ENCODE assay signal across 7 mouse cellular contexts in genomic region chr10:42277476-42278306, GRCm38 (mm10). TPM values are rescaled to one million over a fixed set of nuclear protein-coding genes. Genes with fewer than 3 reads are reported as not detected.
DNase-seq lines count a peak whose midpoint lies in the region; ATAC-seq lines count a peak whose summit lies in the region.

No protein-coding gene starts in this region.

- peak overlapping the region; percentile 81 for H3K9ac ChIP-seq in embryonic facial prominence, embryonic 12.5 days
- peak overlapping the region; percentile 64 for H3K9ac ChIP-seq in limb, embryonic 11.5 days (ENCODE audit: low read length)
- H3K9ac ChIP-seq in midbrain, embryonic 14.5 days (replicated peaks; ENCODE audit: low read length) = peak overlapping the region; percentile 75

- no peaks in the 10 kb centered on the region for H3K36me3 ChIP-seq in embryonic facial prominence, embryonic 12.5 days
- H3K36me3 ChIP-seq in limb, embryonic 11.5 days (ENCODE audit: control insufficient read depth, insufficient read depth, low read length) = no peaks in the 10 kb centered on the region
- H3K36me3 ChIP-seq in midbrain, embryonic 14.5 days (ENCODE audit: control insufficient read depth, insufficient read depth, low read length) = no peaks in the 10 kb centered on the region

- H3K4me3 ChIP-seq in embryonic facial prominence, embryonic 12.5 days = peak overlapping the region; percentile 82
- peak overlapping the region; percentile 81 for H3K4me3 ChIP-seq in limb, embryonic 11.5 days (ENCODE audit: low read depth, low read length)
- H3K4me3 ChIP-seq in midbrain, embryonic 14.5 days (replicated peaks; ENCODE audit: low read depth, low read length) = peak overlapping the region; percentile 80

- H3K27me3 ChIP-seq in embryonic facial prominence, embryonic 12.5 days = 0 out of 2 replicates have a peak, but pooled peaks cover 5% of the 10 kb centered on the region
- H3K27me3 ChIP-seq in limb, embryonic 11.5 days (ENCODE audit: control insufficient read depth, insufficient read depth, low read length) = no peaks in the 10 kb centered on the region
- H3K27me3 ChIP-seq in midbrain, embryonic 14.5 days (ENCODE audit: control insufficient read depth, insufficient read depth, low read length) = peaks cover 10% of the 10 kb centered on the region; the same call in 1 of the 2 replicates

- peak overlapping the region; percentile 95 for H3K27ac ChIP-seq in embryonic facial prominence, embryonic 12.5 days
- peak overlapping the region; percentile 83 for H3K27ac ChIP-seq in limb, embryonic 11.5 days (replicated peaks; ENCODE audit: low read depth, low read length)
- H3K27ac ChIP-seq in midbrain, embryonic 14.5 days (replicated peaks; ENCODE audit: low read depth, low read length) = peak overlapping the region; percentile 97

- peaks cover 19% of the 10 kb centered on the region for H3K4me1 ChIP-seq in embryonic facial prominence, embryonic 12.5 days
- H3K4me1 ChIP-seq in limb, embryonic 11.5 days (ENCODE audit: control insufficient read depth, insufficient read depth, low read length) = peaks cover 6% of the 10 kb centered on the region; the same call in 1 of the 2 replicates
- peaks cover 13% of the 10 kb centered on the region for H3K4me1 ChIP-seq in midbrain, embryonic 14.5 days (ENCODE audit: control insufficient read depth, insufficient read depth, low read length)

- under 1% methylated on average over 78 of the region's 78 CpGs for WGBS in embryonic facial prominence, embryonic 12.5 days
- under 1% methylated on average over 78 of the region's 78 CpGs for WGBS in limb, embryonic 11.5 days
- WGBS in midbrain, embryonic 14.5 days = under 1% methylated on average over 76 of the region's 78 CpGs

- DNase-seq in adrenal gland, postnatal 25 days = peak; percentile 96
- peak; percentile 100 for DNase-seq in heart, adult 11 months
- peak; percentile 98 for DNase-seq in kidney, adult 18-20 months
- DNase-seq in limb, embryonic 11.5 days (ENCODE audit: low spot score) = peak; percentile 96
- DNase-seq in midbrain, embryonic 14.5 days = peak; percentile 99
- peak; percentile 93 to 95 for DNase-seq in spleen, adult 18-20 months

- peak overlapping the region; percentile 98 for H3K4me2 ChIP-seq in embryonic facial prominence, embryonic 12.5 days (replicated peaks)
- H3K4me2 ChIP-seq in limb, embryonic 11.5 days (ENCODE audit: low read depth, severe bottlenecking) = peak overlapping the region; percentile 89
- H3K4me2 ChIP-seq in midbrain, embryonic 14.5 days (ENCODE audit: low read length) = peak overlapping the region; percentile 98

- ATAC-seq in embryonic facial prominence, embryonic 12.5 days (ENCODE audit: insufficient number of reproducible peaks, insufficient read depth, low FRiP score, low TSS enrichment) = peak; percentile 91
- ATAC-seq in limb, embryonic 11.5 days (ENCODE audit: insufficient number of reproducible peaks, low FRiP score, low TSS enrichment, low read depth) = peak; percentile 89
- ATAC-seq in midbrain, embryonic 14.5 days (ENCODE audit: low FRiP score, low TSS enrichment) = peak; percentile 93

- no peaks in the 10 kb centered on the region for H3K9me3 ChIP-seq in embryonic facial prominence, embryonic 12.5 days
- no peaks in the 10 kb centered on the region for H3K9me3 ChIP-seq in limb, embryonic 11.5 days (ENCODE audit: control insufficient read depth, low read length)
- H3K9me3 ChIP-seq in midbrain, embryonic 14.5 days (ENCODE audit: control insufficient read depth, low read length) = no peaks in the 10 kb centered on the region

RNA-seq across cellular contexts. Expression of gene Foxo3, which starts 1.1 kb away (rescaled TPM):
- total RNA-seq in adrenal gland, postnatal 25 days (2021) = 56.1 and 56.7 TPM in 2 replicates
- polyA plus RNA-seq in embryonic facial prominence, embryonic 12.5 days (2016; fragmentation: Nextera tagmentation; extraction: Ambion mirVana) = 5.9 and 6.5 TPM in 2 replicates
- 6.2 and 6.9 TPM in 2 replicates for polyA plus RNA-seq in limb, embryonic 11.5 days (2014; fragmentation: Nextera tagmentation; extraction: Ambion mirVana)
- polyA plus RNA-seq in midbrain, embryonic 14.5 days (2014; fragmentation: Nextera tagmentation; extraction: Ambion mirVana) = 6.0 and 8.3 TPM in 2 replicates

Comparison
In these comparisons a context has a peak if more than half of its experiments do, and no peak if none do; other contexts are left out.
1. Peak in every context shown above with its lines: DNase-seq, ATAC-seq, H3K4me3 ChIP-seq and H3K27ac ChIP-seq.